Mouse (Mus musculus) granulocyte monocyte progenitor cell, adult 5-6 weeks (primary cell): ENCODE results near the gene Phlpp1. TPM values are rescaled to one million over a fixed set of nuclear protein-coding genes. Genes with fewer than 3 reads are reported as not detected.
"Not testable (repeated sequence)": the region's sequence is repeated elsewhere in the genome, so short reads cannot be mapped to it uniquely, and the experiment has no call there.

ENCODE experiments used
- ATAC-seq: replicated peaks from 2 replicates; pipeline ENCODE4 v1.8.0; 2016; ENCODE audit warnings: mild to moderate bottlenecking, moderate TSS enrichment, inconsistent platforms; ENCODE audit not compliant: poor library complexity, severe bottlenecking
- total RNA-seq, 2 experiments: library from RNA; stranded (forward) in 1 of 2; stranded (reverse) in 1 of 2; fragments of 200-712, 200-1000 nt in 1 of 2; fragments of >200 nt in 1 of 2; fragmentation: Nextera tagmentation in 1 of 2; gene quantifications; 2 replicates each; pipeline ENCODE4 v1.2.3; 2014 to 2017

Gene Phlpp1
- total RNA-seq, 2 experiments from 2014 or later = 1.7 to 2.2 TPM

DNA sequence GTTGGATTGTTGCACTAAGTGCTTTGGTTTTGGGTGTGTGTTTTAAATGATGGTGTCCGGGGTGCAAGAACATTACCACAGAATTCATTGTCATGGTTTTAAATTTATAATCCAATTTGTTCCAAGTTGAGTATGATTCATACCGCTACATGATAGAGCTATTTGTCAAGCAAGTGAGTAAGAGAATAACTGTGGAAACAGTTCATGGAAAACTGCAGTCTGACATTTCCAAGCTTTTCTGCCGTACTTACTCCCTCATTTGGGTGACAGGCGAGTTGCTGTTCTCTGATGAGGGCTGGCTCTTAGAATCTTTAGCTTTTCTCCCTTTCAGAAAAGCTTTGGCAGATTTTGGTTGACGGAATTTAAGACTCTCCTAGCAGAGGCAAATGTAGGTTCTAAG is 117.5 kb downstream of the Phlpp1 start:
- ATAC-seq = no peak

- no peak for ATAC-seq
Observed at GRCm38 (mm10) chr1:106289580-106289979, 118.0 kb downstream of the Phlpp1 start.

DNA sequence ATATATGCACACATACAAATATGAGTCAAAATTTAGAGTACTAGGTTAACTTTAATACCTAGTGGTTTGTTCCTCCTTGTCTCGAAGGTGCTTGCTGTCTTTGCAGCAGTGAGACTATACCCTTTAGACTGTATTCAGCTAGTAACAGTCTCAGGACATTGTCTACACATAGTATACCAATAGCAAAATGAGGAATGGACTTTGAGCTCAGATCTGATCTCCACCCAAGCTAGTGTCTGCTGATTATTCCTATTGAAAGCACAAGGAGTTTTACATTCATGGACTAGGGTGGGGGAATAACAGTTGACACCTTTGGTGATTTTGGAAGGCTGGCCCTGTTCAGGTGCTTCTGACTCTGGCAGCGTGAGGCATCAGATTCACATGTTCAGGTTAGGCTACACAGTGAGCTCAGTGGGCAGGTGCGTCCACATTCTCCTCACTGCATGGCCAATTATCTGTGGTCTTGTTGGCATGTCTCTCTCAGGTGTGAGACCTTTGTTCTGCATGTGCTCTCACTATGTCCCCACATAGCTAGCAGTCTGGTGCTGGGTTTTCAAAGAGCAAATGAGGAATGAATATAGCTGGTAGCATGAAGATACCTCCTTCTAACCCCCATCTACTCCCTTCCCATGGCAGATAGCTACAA is 138.0 kb downstream of the Phlpp1 start:
- ATAC-seq = no peak

- no peak for ATAC-seq
Observed at GRCm38 (mm10) chr1:106310285-106310684, 138.7 kb downstream of the Phlpp1 start.

- ATAC-seq = not testable (repeated sequence)
Observed at GRCm38 (mm10) chr1:106311830-106312229, 140.3 kb downstream of the Phlpp1 start.

GRCm38 (mm10) chr1:106314476-106314875 is 142.9 kb downstream of the Phlpp1 start:
- ATAC-seq = no peak

DNA sequence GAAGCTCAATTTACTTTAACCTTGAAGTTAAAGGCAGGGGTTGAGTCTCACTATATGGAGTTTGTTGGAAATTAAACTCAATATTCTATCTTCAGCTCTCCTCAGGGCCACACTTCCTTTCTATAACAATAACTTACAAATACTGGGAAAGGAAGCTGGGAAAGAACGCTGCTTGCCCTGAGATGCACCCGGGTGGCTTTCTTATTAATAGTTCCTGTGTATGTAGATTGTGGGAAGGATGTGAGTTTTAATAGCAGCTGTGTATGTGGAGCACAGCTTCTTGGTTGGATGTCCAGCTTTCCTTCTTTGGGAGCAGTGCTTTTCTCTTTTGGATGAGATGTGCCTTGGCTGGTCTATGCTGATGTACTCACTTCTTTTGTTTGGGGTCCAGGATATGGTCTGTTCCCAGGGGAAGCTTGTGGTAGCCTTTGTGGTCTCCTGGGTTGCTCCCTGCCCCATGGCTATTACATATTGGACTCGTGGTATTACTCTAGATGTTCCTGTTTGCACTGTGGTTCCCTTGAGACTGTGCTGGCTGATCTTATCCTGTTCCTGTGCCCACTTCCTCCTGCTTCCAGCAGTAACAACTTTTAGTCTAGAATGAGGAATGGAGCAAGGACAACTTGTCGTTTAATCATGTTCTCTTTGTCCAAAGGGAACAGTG is 145.2 kb downstream of the Phlpp1 start:
- ATAC-seq = peak; percentile 86

DNA sequence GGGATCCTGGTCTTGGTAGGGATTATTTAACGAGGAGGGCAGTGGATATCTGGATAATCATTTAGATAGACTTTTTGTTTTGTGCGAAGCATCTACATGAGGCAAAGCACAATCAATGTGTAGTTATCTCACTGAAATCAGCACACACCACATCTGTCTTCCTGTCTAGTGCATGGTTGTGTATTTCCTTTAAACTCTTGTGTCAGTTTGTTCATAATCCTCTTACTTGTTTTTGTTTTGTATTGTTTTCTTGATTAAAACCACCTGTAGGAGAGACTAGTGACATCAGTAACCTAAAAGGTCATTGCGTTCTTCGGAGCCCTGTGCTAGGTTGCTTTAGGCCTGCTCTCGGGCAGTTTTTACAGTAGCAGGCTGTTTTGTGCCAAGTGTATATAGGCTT is 146.8 kb downstream of the Phlpp1 start:
- no peak for ATAC-seq

DNA sequence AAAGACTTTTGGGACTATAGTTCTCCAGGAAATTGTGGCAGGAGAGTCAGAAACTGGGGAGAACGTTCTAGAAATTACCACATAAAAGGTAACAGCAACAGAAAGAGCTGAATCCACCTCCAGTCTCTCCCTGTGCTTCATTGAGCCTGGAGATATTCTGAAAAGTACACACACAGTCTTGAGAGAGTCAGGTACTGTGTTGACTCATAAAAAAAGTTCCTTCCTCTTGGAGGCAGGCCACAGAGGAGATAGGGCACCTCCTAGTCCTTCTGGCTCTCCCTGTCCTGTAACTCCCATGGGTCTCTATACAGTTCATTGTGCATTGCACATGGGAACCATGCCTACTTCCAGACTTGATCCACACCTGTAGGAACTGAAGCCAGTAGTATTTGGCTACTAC is 149.0 kb downstream of the Phlpp1 start:
- ATAC-seq = peak; percentile 38

DNA sequence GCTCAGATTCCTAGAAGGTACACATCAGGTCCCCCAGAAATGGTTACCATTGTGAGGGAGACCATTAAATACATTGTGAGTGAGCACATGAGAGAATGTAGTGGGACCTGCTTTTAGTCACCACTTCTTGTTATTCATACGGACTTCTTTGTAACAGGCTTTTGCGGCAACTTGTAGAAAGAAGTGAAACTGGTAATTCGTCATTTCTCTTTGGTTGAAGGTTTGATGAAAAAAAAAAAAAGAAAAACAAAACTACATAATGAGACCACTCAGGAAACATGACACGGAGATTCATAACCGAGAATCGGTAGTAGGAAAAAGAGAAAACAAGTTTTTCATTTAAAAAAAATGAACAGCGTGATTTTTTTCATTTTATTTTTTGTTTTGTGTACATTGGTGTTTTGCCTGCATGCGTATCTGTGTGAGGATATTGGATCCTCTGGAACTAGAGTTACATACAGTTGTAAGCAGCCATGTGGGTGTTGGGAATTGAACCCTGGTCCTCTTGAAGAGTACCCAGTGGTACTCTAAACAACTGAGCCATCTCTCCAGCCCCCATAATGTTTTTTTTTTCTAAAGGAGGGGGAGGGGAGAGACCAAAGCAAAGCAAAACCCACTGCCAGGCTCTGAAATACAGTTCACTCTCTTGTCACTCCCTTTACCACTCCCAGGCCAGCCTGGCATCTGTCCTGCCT is 150.0 kb downstream of the Phlpp1 start:
- peak; percentile 72 for ATAC-seq

DNA sequence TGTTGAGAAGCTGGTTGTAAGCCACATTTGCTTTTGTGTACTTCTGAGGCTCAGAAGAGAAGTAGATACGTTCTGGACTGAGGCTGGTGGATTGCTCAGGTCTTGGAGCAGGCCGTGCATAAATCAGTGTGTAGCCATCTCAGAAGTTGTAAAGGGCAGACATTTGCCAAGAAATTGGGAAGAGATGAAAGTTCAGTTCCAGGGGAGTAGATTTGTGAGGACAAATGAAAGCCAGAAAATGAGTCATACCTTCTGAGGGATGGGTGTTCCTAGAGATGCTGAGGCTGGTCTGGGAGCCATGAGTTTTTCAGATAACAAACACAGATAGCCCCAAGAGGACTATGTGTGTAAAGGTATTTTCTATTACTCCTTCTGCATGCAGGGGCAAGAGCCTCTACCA is 155.1 kb downstream of the Phlpp1 start:
- no peak for ATAC-seq

DNA sequence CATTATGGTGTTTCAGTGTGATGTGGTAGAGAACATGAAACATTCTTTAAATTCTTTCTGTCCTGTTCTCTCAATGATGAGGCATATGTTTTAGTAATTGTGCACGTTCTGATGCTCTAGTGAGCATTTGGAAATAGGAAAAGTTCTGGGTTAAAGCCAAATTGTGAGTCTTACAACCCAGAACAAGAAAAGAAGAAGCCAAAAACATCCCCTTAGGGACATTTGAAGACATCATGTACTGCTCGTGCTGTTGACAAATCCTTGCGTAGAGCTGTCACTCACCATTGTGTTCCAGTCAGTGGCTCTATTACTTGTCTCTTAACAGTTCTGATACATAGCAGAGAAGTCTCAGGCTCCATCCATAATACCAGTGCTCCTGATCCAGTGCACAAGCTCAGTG is 170.5 kb downstream of the Phlpp1 start:
- no peak for ATAC-seq

DNA sequence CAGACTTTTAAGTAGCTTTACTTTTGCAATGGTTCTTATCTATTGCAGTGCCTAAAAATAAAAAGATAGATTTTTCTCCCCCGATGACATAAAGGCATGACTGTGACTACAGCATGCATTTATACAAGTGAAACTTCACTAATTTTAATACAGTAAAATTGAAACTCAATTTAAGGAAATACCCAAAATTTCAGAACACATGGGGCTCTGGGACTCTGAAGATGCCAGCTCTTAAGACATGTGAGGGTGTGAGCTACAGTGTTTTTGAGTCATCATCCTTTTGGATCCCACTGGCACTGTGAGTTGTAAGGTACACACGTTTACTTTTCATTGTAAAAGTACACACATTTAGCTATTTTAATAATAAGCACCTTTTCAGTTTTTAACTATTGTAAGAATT is 173.7 kb downstream of the Phlpp1 start:
- peak; percentile 70 for ATAC-seq

DNA sequence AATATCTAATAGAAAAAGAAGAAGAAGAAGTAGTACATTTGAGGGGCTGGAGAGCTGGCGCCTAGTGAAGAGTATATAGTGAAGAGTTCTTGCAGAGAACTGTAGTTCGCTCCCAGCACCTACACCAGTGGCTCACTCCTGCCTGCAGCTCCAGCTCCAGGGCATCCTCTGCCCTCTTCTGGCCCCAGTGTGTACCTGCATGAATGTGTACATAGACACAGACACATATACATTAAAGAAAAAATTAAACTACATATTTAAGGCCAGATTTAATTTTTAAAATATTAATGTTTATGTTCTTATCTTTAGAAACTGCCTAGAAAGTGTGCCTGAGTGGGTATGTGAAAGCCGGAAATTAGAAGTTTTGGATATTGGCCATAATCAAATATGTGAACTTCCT is 175.2 kb downstream of the Phlpp1 start:
- ATAC-seq = no peak; the same call in 1 of the 2 replicates

GRCm38 (mm10) chr1:106349116-106349515 is 177.6 kb downstream of the Phlpp1 start:
- no peak for ATAC-seq

DNA sequence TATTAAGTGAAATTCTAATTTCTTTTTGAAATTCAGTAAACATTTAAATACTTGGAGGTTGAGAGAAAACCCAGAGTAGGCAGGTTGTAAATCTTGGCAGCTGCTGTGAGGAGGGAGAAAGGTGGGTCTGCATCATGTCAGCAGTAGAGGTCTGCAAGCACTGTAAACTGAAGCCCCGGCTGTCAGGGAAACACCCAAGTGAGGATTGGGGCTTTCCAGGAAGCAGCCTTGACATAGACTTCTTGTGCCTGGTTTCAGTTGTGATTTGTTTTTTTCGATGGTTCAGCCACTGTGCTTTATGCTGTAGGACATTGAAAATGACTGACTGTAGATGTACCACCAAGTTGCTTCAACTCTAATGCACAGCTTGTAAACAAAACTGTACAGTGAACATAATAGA is 180.0 kb downstream of the Phlpp1 start:
- ATAC-seq = no peak

DNA sequence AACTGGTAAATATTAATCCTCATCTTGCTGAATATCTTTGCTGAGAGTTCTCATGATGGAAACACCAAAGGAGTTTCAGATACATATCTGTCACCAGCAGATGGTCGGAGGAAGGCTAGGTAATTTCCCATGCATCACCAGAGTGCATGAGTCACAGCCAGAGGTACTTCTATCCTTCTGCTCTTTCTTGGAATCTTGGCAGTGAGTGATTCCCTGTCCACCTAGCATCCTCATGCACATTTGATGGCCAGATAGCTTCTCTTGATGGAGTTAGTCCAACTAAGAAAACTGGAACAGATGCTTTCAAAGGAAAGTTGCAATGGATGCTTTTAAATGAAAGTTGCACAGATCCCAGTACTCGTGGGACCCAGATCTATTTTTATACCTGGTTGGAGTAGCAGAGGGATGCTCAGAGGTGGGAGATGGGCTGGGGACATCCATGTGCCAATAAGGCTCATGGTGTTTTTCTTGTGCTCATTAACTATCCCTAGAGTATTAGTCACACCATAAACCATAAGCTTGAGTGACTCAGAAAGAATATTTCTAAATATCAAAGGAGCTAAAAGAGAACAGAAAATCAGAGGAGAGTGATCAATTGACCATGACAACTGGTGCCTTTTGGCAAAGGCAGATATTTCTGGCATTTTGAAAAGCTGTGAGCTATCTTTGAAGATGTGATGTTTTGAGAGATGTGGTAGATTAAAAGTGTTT is 181.4 kb downstream of the Phlpp1 start:
- no peak for ATAC-seq

GRCm38 (mm10) chr1:106353993-106354392 is 182.4 kb downstream of the Phlpp1 start:
- no peak for ATAC-seq

- no peak for ATAC-seq
Observed at GRCm38 (mm10) chr1:106359474-106359873, 187.9 kb downstream of the Phlpp1 start.

DNA sequence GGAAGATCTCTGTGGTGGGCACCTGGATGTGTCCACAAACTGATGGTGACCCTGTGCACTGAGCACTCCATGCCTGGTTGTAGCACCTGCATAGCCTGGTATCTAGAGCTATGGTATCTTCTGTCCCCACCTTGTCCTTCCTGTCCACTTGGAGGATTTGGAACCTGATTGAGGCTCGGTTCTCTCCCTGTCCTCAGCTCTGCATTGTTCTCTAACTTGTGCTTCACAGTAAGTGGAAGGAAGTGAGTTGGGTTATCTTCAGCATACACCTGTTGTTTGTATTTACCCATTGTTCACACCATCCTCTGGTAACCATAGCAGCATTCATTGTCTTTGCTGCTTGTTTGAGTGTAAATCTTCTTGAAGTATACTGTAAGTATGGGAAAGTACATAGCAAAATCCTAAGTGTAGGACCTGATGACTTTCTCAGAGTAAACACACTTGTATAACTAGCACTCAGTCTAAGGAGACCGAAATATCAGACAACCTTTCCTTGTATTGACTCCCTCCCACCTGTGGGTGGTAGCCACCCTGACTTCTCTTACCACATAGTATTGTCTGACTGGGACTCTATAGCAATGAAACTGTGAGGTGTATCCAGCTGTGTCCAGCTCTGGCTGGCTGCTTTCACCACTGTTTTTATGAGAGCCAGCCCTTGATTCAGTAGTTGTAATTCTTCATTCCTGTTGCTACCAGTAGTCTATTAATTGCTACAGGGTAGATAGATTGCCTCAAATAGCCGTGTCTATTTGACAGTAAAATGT is 191.5 kb downstream of the Phlpp1 start:
- ATAC-seq = no peak
